Mouse (Mus musculus): ENCODE data around the gene Tox4.

Tox4 gene

GRCm38 (mm10) chr14:52313931-52314807 lies 35.2 kb downstream of the Tox4 start:
- DNase-seq = no peak

DNA sequence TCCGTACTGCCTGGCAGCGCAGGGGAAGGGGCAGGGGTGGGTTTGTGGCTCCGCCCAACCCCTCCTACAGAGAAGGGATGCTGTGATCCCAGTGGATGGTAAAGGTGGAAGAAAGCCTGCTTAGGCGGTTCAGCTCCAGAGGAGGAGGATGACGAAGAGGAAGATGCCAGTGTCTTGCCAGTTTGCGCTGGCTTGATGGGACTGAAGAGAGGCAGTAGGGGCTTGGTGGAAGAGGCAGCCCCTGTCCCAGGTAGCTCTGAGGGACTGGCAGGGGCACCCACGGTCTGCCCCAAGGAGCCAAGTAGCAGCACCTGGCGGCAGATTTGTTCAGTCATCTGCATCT lies 35.8 kb downstream of the Tox4 start:
- no peak for DNase-seq

DNA sequence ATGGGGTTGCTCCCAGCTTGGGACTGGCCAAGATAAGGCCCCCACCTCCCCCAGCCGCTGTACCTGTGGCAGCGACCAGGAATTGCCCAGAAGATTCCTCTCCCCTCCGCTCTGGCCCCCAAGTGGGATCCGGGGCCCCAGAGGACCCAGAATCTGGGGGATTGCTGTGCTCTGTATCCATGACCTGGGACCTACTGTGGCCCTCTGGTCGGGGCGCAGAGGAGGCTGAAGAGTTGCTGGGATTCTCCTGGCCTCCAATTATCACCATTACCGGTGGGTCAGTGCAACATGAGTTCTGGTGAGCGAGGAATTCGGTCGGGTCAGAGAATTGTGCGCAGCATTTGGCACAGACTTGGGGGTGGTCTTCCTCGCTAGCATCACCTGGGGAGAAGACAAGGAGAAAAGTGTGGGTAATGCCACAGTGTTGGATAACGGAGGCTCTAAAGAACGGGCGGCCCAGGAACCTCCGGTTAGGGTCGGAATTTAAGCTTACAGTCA lies 36.4 kb downstream of the Tox4 start:
- DNase-seq = no peak

- DNase-seq = peak; percentile 67
Measured at GRCm38 (mm10) chr14:52315792-52316440, 37.0 kb downstream of the Tox4 start.

GRCm38 (mm10) chr14:52316441-52317225 lies 37.7 kb downstream of the Tox4 start:
- peak; percentile 81 for DNase-seq

DNA sequence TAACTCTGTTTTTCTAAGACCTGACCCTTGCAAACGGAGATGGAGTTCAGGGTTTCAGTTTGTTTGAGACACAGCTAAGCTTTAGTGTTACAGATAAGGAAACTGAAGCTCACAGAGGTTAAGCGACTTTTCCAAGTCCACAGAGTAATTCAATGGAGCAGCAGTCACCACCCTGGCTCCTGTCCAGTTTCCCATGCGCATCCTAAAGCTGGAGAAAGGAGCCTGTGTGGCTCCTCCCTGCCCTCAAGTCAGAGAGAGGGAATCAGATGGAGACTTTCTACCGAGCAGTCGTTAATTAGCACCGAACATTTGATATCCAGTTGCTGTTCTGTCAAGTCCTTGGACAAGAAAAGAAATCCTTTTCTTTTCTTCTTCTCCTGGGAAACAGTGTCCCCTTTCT lies 40.4 kb downstream of the Tox4 start:
- DNase-seq = no peak

DNA sequence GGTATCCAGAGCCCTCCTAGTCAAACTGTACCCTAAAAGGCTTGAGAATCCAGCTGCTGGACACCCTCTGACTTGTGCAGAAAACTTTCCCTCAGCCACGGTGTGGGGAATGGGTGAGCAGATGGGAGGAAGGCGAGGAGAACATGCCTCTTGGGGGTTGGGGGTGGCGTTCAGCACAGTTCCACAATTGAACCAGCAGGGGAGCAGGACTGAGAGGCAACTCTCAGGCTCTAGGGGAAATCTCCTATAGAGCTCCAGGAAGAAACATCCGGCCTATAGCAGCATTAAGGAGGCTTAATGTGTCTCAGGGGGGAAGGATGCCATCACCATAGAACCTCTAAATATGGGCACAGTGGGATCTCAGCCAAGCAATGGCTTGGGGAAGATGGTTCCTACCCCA lies 46.9 kb downstream of the Tox4 start:
- DNase-seq = no peak

- DNase-seq = no peak
Measured at GRCm38 (mm10) chr14:52327375-52327901, 48.5 kb downstream of the Tox4 start.

DNA sequence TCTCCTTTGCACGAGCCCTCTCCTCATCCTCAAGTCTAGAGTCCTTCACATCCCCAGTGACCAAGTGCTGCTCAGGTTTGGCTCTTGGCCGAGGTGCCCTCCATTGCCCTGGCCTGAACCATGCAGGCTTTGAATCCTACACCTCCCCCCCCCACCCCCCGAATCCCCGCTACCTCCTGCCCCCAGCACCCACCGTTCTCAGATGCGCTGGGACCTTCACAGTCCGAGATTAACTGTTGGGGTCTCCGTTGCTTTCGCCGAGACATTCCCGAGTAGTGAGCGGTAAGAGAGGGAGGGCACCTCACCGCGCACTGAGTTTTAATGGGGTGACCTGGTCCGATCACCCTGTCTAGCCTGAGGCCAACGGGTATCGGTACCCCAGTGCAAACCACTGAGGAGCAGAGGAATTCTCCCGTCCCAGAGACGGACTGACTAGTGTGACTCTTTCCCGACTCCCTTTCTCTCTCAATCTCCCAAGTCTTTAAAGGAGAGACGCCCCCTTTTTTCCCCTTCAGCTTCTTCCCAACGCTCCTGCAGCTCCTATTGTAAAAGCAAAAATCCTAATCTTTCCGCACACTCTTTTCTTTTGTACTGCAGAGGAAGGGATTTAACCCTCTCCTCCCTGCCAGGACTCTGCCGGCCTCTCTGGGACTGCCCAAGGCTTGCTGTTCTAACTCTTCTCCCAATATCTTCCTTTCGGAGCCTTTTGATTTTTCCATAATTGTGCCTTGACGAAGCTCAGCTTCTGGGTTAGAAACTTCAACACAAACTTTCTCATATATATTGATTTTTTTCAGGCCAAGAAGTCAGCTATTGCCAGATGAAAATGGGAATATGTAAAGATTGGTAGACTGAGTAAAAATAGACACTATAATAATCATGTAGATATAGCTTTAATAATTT lies 49.2 kb downstream of the Tox4 start, which contains the start of gene Sall2:
TSS of gene Sall2 (minus strand) at position 853 of the 903 bp plus-strand sequence.
- no peak for DNase-seq

GRCm38 (mm10) chr14:52331069-52331750 lies 52.3 kb downstream of the Tox4 start:
- DNase-seq = no peak

DNA sequence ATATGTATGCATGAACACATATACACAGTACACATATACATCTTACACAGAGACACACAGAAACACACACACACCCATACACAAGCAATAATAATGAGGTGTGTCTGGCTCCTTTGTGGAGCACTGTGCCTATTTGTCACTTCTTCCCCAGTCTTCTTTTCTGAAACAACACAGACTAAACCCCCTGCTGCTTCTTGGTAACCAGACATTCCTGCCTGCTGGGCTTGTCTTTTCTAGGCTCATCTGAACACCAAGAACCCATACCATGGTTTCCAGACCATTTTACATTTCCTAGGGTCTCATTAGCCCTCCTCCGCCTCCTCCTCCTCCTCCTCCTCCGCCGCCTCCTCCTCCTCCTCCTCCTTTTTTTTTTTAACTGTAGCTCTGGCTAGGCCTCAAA lies 53.2 kb downstream of the Tox4 start:
- no peak for DNase-seq

- peak; percentile 79 for DNase-seq
Measured at GRCm38 (mm10) chr14:52338751-52339511, 60.0 kb downstream of the Tox4 start.

DNA sequence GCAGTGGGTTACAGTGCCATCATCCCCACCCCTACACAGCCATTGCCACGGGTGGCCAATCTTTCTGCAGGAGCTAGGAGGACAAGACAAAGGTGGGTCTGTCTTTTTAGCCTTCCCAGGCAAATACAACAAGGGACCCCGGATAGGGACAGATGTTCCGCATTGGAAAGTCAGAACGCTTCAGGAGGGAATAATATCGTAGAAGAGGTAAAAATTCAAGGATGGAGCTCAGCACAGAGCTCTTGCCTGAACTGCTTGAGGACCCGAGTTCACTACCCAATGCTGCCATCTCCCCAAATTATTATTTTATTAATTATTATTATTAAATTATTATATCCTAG lies 60.5 kb downstream of the Tox4 start:
- DNase-seq = no peak

Measured in kidney, adult 9 months (tissue).